Mouse (Mus musculus) c-Kit-positive CD71-negative TER-119-negative erythroid progenitor cells, embryonic 14.5 days (primary cell): Measurements from ENCODE around the gene 4930407I10Rik.

Experiments
- DNase-seq: peaks from one replicate; pipeline ENCODE4 v3.0.0-alpha.2; 2013; ENCODE audit warnings: low read depth

Gene 4930407I10Rik

GRCm38 (mm10) chr15:82052544-82052943 is 6.4 kb upstream of the 4930407I10Rik start:
- DNase-seq, result no peak

GRCm38 (mm10) chr15:82063909-82064308 is 5.0 kb downstream of the 4930407I10Rik start:
- DNase-seq, result no peak

- DNase-seq, result peak; percentile 72
Measured at GRCm38 (mm10) chr15:82065511-82065910, 6.6 kb downstream of the 4930407I10Rik start.

GRCm38 (mm10) chr15:82069898-82070297 is 10.9 kb downstream of the 4930407I10Rik start, which contains the start of gene Mei1:
Gene Mei1, plus strand, starts transcription at chr15:82069996.
- DNase-seq, result no peak

GRCm38 (mm10) chr15:82071816-82072469 is 13.0 kb downstream of the 4930407I10Rik start:
- no peak for DNase-seq

- no peak for DNase-seq
Measured at GRCm38 (mm10) chr15:82073490-82073889, 14.5 kb downstream of the 4930407I10Rik start.

- no peak for DNase-seq
Measured at GRCm38 (mm10) chr15:82079883-82080282, 20.9 kb downstream of the 4930407I10Rik start.

- DNase-seq, result no peak
Measured at GRCm38 (mm10) chr15:82081161-82081560, 22.2 kb downstream of the 4930407I10Rik start.

GRCm38 (mm10) chr15:82085606-82086005 is 26.7 kb downstream of the 4930407I10Rik start:
- no peak for DNase-seq

- DNase-seq, result no peak
Measured at GRCm38 (mm10) chr15:82086131-82086530, 27.2 kb downstream of the 4930407I10Rik start.

GRCm38 (mm10) chr15:82087266-82087665 is 28.3 kb downstream of the 4930407I10Rik start:
- no peak for DNase-seq

GRCm38 (mm10) chr15:82091061-82091460 is 32.1 kb downstream of the 4930407I10Rik start:
- no peak for DNase-seq

- DNase-seq, result peak; percentile 48
Measured at GRCm38 (mm10) chr15:82106953-82107555, 48.1 kb downstream of the 4930407I10Rik start.
